Mouse (Mus musculus) cerebellum, adult 2 months (tissue): ENCODE results near the gene Zfp385a. TPM values are rescaled to one million over a fixed set of nuclear protein-coding genes. Genes with fewer than 3 reads are reported as not detected.
A peak's percentile ranks its signal among the peaks of the same experiment; 100 is the strongest.

Experiments
- DNase-seq, 2 experiments: peaks; one replicate each; pipeline ENCODE4 v3.0.0; 2021
- H3K27ac ChIP-seq: fragments of 200-500 bp; 2 replicates; pipeline ENCODE4 v1.5.1; 2012; ENCODE audit warnings: low read length, control low read depth, inconsistent platforms; ENCODE audit not compliant: insufficient read depth
- H3K27me3 ChIP-seq: fragments of 200-500 bp; 2 replicates; pipeline ENCODE4 v1.6.1; 2012; ENCODE audit warnings: inconsistent platforms, mild to moderate bottlenecking, low read length, moderate library complexity; ENCODE audit not compliant: control insufficient read depth, insufficient read depth
- H3K4me1 ChIP-seq: fragments of 200-500 bp; 2 replicates; pipeline ENCODE4 v1.6.1; 2011; ENCODE audit warnings: low read length; ENCODE audit not compliant: control insufficient read depth, insufficient read depth
- H3K4me3 ChIP-seq: fragments of 200-500 bp; replicated peaks from 2 replicates; pipeline ENCODE3; 2011; ENCODE audit warnings: mild to moderate bottlenecking, low read depth, low read length, control low read depth; ENCODE audit not compliant: insufficient read depth
- CTCF ChIP-seq: fragments of 200-500 bp; IDR thresholded peaks from 2 replicates; pipeline ENCODE4 v1.5.1; 2011; ENCODE audit warnings: low read depth, mild to moderate bottlenecking, control low read depth, low read length, moderate library complexity, borderline replicate concordance; ENCODE audit not compliant: insufficient read depth
- POLR2A ChIP-seq: fragments of 200-500 bp; IDR thresholded peaks from 2 replicates; pipeline ENCODE4 v1.6.1; 2011; ENCODE audit warnings: low read length, control low read depth, borderline replicate concordance; ENCODE audit not compliant: insufficient read depth
- WGBS: fragments of 180-500 bp; shearing (Covaris S2); methylation state at CpG from one replicate; pipeline ENCODE4 v1.1.7; 2018; 5-methylcytosine and 5-hydroxymethylcytosine counted together
- polyA plus RNA-seq: library from polyadenylated mRNA; depleted of rRNA; stranded (reverse); fragments of >200 nt; gene quantifications from 2 replicates; pipeline ENCODE4 v1.2.3, GENCODE M21; 2012

The Zfp385a gene
- polyA plus RNA-seq, 1 experiment: 91.4 TPM

GRCm38 (mm10) chr15:103307125-103307524 lies 32.8 kb downstream of the Zfp385a start:
- Histone ChIP-seq H3K27me3 (no peaks in the 10 kb centered on the region), H3K4me1 (peaks cover 4% of the 10 kb centered on the region), H3K27ac (no peak overlapping the region), H3K4me3 (no peak overlapping the region)
- TF ChIP-seq CTCF (peak; percentile 85), POLR2A (no peak)
- DNase-seq: peak; percentile 84 to 92
- WGBS: 2% methylated on average over 7 of the region's 7 CpGs

- no peaks in the 10 kb centered on the region for H3K27me3 ChIP-seq
- peak in 1 of 2 experiments; percentile 18 for DNase-seq
- TF ChIP-seq CTCF (no peak), POLR2A (no peak)
- peaks cover 4% of the 10 kb centered on the region for H3K4me1 ChIP-seq
- WGBS: 45% methylated on average over 8 of the region's 8 CpGs
- peak overlapping the region; percentile 95 for H3K27ac ChIP-seq
- peak overlapping the region; percentile 80 for H3K4me3 ChIP-seq
Measured at GRCm38 (mm10) chr15:103305792-103306645, 33.9 kb downstream of the Zfp385a start.

DNA sequence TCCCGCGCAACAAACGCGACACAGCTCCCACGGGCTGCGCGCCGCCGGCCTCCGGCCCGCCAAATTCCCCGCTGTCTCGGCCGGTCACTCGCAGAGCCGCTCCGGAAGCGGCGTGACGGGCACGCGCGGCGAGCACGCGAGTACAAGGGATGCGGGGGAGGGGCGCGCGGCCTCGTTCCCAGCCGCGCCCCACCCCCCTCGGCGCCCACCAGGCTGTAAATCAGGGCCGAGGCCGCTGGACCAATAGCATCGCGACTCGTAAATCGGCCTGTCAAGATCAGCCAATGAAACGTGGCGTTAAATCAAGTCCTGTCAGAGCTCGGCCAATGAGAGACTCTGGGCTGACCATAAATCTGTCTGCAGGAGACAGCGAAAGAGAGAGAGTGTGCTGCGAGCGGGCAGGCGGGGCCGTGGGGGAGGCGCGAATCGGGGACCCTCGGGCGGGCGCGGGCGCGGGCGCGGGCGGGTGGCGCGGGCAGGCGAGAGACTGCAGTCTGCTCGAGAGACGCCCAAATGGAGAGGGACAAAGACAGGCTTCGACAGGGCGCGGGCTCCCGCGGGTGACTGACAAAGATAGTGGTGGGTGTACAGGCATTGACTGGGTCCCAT lies 34.7 kb downstream of the Zfp385a start:
- under 1% methylated on average over 70 of the region's 71 CpGs for WGBS
- Histone ChIP-seq H3K27me3 (no peaks in the 10 kb centered on the region), H3K4me1 (peaks cover 4% of the 10 kb centered on the region), H3K4me3 (peak overlapping the region; percentile 80), H3K27ac (peak overlapping the region; percentile 95)
- DNase-seq: peak; percentile 93 to 99
- TF ChIP-seq CTCF (no peak), POLR2A (peak; percentile 79)

- Histone ChIP-seq H3K27ac (peak overlapping the region; percentile 41), H3K4me1 (peaks cover 5% of the 10 kb centered on the region), H3K27me3 (no peaks in the 10 kb centered on the region), H3K4me3 (peak overlapping the region; percentile 51)
- peak in 1 of 2 experiments; percentile 33 for DNase-seq
- under 1% methylated on average over 9 of the region's 9 CpGs for WGBS
- TF ChIP-seq POLR2A (no peak), CTCF (no peak)
Measured at GRCm38 (mm10) chr15:103304616-103304969, 35.3 kb downstream of the Zfp385a start.

DNA sequence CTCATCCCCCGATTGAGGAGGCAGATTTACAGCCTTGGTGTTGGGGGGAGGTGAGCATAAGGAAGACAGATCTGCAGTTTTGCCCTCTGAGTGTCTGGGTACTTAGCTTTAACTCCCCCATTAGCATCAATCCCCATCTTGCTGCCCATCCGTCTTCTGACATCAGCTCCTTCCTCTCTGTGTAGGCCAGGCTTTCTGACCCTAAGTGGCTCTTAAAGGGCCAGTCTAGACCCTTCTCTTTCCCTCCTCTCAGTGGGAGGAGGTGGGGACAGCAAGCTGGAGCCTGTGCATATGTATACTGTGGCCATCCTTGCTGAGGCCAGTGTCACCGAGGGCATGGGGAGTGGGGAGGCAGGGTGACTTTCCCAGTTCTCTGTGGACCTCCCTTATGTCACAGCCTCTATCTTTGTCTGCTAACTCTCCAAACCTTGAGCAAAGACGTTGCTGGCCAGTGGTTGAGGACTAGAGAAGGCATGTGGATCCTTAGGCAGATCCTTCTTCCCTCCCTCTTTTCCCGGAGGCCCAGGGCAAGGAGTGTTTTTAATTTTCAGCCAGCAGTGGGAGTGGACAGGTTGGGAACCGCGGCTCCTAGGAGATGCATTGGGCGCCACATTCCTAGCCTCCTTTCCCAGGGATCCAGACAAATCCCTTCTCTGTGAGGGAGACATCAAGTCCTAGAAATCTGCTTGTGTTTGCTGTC lies 35.8 kb downstream of the Zfp385a start:
- 16% methylated on average over 8 of the region's 8 CpGs for WGBS
- no peaks in the 10 kb centered on the region for H3K27me3 ChIP-seq
- DNase-seq: peak in 1 of 2 experiments; percentile 52
- H3K4me1 ChIP-seq: peaks cover 10% of the 10 kb centered on the region
- H3K27ac ChIP-seq: peak overlapping the region; percentile 41
- H3K4me3 ChIP-seq: peak overlapping the region; percentile 51
- TF ChIP-seq CTCF (no peak), POLR2A (no peak)

- 76% methylated on average over 6 of the region's 6 CpGs for WGBS
- no peaks in the 10 kb centered on the region for H3K27me3 ChIP-seq
- peaks cover 10% of the 10 kb centered on the region for H3K4me1 ChIP-seq
- H3K4me3 ChIP-seq: no peak overlapping the region
- TF ChIP-seq CTCF (no peak), POLR2A (no peak)
- H3K27ac ChIP-seq: no peak overlapping the region
- no peak for DNase-seq
Measured at GRCm38 (mm10) chr15:103302341-103303021, 37.4 kb downstream of the Zfp385a start.
